Mouse (Mus musculus) E14TG2a.4 (cell line): ENCODE data around the gene Prrc2a.

Experiments
- H3K27me3 ChIP-seq: 2 replicates; pipeline ENCODE4 v1.6.1; 2014; ENCODE audit warnings: low read length, control low read depth; ENCODE audit not compliant: insufficient read depth
- H3K36me3 ChIP-seq: 2 replicates; pipeline ENCODE4 v1.6.1; 2014; ENCODE audit warnings: low read length, control low read depth; ENCODE audit not compliant: insufficient read depth
- H3K4me1 ChIP-seq: replicated peaks from 2 replicates; pipeline ENCODE4 v1.6.1; 2014; ENCODE audit warnings: low read depth, low read length, control low read depth
- H3K4me3 ChIP-seq: replicated peaks from 2 replicates; pipeline ENCODE4 v1.5.1; 2014; ENCODE audit warnings: mild to moderate bottlenecking, low read length
- H3K9me3 ChIP-seq: 2 replicates; pipeline ENCODE4 v1.6.1; 2014; ENCODE audit warnings: low read length, control low read depth
- CTCF ChIP-seq: conservative IDR thresholded peaks from 2 replicates; pipeline ENCODE4 v1.5.1; 2014; ENCODE audit warnings: low read length
- NANOG ChIP-seq: IDR thresholded peaks from 2 replicates; pipeline ENCODE4 v1.6.1; 2014; ENCODE audit warnings: borderline replicate concordance, low read length, mixed read lengths
- POU5F1 ChIP-seq: IDR thresholded peaks from 2 replicates; pipeline ENCODE4 v1.6.1; 2014; ENCODE audit warnings: low read length, borderline replicate concordance

Gene Prrc2a

DNA sequence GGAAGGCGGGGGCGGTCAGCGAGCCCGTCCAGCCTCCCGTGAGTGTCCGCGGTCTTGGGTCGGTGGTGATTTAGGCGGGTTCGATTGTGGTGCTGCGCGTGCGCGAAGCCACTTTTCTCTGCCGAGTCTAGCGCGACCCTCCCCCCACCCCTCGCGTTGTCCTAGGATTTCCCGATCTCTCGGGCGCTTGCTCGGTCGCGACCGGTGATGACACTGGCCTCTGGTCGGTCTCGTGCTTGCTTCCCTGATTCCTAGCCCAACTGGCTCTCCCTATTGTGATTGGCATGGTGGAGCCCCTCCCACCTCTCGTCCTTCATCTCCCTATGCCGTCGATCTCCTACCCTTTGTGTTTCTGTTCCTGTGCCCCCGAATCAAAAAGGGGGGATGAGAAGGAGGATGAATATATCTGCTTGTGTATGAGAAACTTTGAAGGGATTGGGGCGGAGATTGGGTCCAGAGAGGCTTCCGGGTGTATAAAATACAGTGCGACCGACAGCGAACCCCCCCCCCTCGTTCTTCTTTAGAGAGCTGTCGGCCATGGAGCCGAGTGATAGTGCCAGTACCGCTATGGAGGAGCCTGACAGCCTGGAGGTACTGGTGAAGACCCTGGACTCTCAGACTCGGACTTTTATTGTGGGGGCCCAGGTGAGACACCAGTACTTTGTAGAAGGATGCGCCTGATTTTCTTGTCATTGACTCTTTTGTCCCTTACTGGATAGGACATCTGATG is 28.9 kb downstream of the Prrc2a start:
- Histone ChIP-seq H3K9me3 (no peaks in the 10 kb centered on the region), H3K4me1 (peaks cover 67% of the 10 kb centered on the region), H3K27me3 (no peaks in the 10 kb centered on the region), H3K36me3 (peaks cover 45% of the 10 kb centered on the region), H3K4me3 (peak overlapping the region; percentile 94)
- no peak for TF ChIP-seq NANOG
- no peak for TF ChIP-seq POU5F1
- TF ChIP-seq CTCF: no peak

DNA sequence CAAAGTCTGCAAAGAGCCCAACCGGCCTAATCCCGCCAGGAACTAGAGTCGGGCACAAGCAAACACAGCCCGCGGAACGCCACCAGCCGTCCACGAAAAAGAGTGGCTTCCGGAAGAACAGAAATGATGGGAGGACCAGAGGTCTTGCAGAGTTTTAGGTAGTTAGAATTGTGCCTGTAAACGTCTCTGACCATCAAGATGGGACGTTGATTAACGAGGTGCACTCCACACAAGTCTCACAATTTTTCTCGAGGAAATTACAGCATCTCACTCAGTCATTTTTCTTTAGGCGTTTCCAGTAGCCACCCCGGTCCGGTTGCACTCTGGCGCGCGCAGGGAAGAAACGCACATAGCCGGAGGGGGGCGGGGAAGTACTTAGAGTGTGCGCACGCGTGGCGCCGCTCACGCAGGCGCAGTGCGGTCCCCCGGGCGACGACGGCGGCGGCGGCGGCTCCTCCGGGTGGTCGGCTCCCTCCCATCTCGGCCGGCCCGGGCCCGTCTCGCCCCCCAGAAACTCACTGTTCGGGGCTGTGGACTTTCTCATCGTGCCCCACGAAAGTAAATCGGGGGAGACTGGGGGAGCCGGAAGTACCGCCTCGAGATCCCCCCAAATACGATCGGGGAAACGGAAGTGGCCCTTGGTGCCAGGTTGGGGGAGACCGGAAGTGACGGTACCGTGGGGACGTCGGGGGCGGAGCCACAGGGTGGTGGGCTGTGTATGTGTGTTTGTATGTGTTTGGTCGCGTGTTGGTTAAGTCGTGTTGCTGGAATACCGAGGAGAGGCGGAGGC is 29.7 kb downstream of the Prrc2a start, which contains the start of gene Bag6:
Bag6 (plus strand) TSS at position 378 of the 790 bp plus-strand sequence.
- no peaks in the 10 kb centered on the region for H3K9me3 ChIP-seq
- H3K36me3 ChIP-seq: peaks cover 38% of the 10 kb centered on the region
- peaks cover 67% of the 10 kb centered on the region for H3K4me1 ChIP-seq
- no peak for TF ChIP-seq NANOG
- H3K4me3 ChIP-seq: peak within 1 kb of the TSS; percentile 94
- no peaks in the 10 kb centered on the region for H3K27me3 ChIP-seq

DNA sequence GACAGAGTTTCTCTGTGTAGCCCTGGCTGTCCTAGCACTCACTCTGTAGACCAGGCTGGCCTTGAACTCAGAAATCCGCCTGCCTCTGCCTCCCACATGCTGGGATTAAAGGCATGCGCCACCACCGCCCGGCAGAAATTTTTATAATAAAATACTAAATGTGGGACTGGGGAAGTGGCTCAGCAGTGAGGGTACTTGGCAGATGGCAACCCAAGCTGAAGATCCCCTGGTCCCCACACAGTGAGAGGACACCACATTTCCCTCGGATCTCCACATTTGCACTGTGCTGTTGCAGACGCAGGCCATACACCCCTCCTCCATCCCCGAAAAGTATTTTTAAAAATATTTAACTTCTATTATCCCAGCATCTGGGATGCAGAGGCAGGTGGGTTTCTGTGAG is 31.2 kb downstream of the Prrc2a start:
- Histone ChIP-seq H3K9me3 (no peaks in the 10 kb centered on the region), H3K27me3 (no peaks in the 10 kb centered on the region), H3K4me3 (no peak overlapping the region), H3K4me1 (peaks cover 55% of the 10 kb centered on the region), H3K36me3 (peaks cover 23% of the 10 kb centered on the region)
- TF ChIP-seq CTCF (no peak), POU5F1 (no peak), NANOG (no peak)

DNA sequence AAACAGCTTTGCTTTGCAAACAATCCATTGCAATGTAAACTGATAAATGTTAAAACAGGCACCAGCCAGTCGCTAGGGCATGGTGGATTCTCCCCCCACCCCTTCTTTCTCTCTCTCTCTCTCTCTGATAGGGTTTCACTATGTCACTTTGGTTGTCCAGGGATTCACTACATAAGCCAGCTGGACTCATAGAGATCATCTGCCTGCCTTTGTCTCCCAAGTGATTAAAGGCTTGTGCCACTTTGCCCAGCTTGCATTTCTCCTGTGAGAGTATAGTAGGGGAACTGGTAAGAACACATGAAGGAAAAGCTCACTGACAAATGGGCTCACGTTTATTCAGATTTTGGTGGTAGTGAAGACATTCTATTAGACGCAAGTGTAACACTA is 32.5 kb downstream of the Prrc2a start:
- no peak overlapping the region for H3K4me3 ChIP-seq
- H3K4me1 ChIP-seq: peaks cover 49% of the 10 kb centered on the region
- peaks cover 4% of the 10 kb centered on the region for H3K27me3 ChIP-seq
- TF ChIP-seq NANOG (no peak), CTCF (no peak), POU5F1 (no peak)
- H3K36me3 ChIP-seq: peaks cover 13% of the 10 kb centered on the region; the same call in 1 of the 2 replicates
- no peaks in the 10 kb centered on the region for H3K9me3 ChIP-seq

DNA sequence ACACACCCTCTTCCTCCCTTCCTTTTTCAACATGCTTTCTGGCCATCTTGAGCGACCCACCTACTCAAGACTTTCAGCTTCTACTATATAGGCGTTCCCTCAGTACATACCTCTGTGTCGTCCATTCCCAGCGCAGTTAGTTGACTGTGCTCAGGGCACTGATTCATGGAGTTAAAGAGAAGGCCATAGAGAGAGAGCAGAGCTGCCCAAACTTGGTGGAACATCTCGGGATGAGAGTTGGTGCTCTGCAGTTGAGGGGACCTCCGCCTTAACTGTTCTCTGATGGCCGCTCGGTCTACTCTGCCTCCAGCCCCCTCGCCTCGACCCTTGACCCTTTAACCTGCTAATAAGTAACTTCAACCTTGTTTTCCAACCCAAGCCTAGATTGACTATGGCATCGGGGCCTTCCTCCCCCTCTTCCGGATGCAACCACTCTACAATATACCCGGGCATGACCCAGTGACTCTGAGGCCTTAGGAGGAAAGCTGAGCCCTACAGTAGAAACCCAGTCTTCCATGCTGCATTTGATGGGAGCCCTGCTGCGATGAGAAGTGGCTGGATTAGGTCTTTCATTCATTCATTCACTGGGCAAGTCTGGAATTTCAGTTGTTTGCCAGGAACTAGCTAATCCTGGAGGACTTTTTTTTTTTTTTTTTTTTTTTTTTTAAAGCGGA is 33.1 kb downstream of the Prrc2a start, which contains the start of gene Apom:
Apom (minus strand) TSS at position 551 of the 674 bp plus-strand sequence.
- Histone ChIP-seq H3K4me1 (peaks cover 49% of the 10 kb centered on the region), H3K4me3 (no peak within 1 kb of the TSS), H3K36me3 (peaks cover 8% of the 10 kb centered on the region; the same call in 1 of the 2 replicates), H3K27me3 (peaks cover 9% of the 10 kb centered on the region), H3K9me3 (no peaks in the 10 kb centered on the region)
- TF ChIP-seq POU5F1 (no peak), NANOG (no peak)

DNA sequence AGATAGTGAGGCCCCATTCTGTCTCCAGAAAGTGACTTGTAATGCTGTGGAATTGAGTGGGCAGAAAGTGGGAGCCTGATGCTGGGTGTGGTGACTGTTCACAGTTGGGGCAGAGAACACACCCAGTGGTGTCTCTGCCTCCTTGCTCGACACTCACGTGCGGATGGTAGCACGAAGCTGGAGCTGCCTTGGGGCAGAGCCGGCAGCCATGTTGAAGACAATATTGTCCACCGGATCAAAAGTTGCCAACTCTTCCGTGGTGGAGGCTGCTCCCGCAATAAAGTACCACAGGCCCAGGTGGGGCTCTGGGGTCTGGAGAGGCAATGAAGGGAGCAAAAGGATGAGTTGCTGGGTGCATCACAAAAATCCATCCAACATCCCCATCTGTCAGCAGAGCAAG is 33.7 kb downstream of the Prrc2a start:
- Histone ChIP-seq H3K27me3 (peaks cover 12% of the 10 kb centered on the region), H3K4me1 (peaks cover 47% of the 10 kb centered on the region), H3K4me3 (no peak overlapping the region), H3K36me3 (0 out of 2 replicates have a peak, but pooled peaks cover 4% of the 10 kb centered on the region), H3K9me3 (no peaks in the 10 kb centered on the region)
- TF ChIP-seq POU5F1 (no peak), CTCF (no peak), NANOG (no peak)

DNA sequence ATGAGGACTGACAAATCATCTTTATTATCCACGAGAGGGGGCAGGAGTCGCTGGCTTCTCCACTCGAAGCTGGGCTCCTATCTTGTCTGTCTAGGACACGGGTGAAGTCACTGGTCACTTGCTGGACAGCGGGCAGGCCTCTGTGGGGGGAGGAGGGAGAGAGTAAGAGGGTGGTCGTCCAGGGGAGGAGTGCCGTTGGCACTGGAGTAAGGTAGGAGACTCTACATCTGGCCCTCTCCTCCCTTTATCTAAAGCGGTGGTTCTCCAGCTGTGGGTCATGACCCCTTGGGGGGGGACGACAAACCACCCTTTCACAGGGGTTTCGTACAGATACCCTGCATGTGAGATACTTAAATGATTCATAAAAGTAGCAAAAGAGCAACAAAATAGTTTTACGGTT is 35.7 kb downstream of the Prrc2a start:
- H3K27me3 ChIP-seq: peaks cover 12% of the 10 kb centered on the region
- H3K9me3 ChIP-seq: no peaks in the 10 kb centered on the region
- peaks cover 55% of the 10 kb centered on the region for H3K4me1 ChIP-seq
- peaks cover 15% of the 10 kb centered on the region for H3K36me3 ChIP-seq
- TF ChIP-seq NANOG (no peak), POU5F1 (no peak)
- no peak overlapping the region for H3K4me3 ChIP-seq

DNA sequence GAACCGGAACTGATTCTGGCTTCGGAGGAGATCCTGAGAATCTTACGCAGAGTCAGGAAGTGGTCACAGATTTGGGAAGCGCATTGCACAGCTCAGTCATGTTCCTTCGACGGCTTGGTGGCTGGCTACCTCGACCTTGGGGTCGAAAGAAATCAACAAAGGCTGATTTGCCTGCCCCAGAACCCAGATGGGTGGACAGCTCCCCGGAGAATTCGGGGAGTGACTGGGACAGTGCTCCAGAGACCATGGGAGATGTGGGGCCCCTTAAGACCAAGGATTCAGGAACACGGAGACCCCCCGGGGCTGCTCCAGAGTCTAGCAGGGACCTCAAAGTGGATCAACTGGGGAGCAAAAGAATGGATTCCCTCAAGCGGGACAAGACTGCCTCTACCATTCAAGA is 37.7 kb downstream of the Prrc2a start:
- Histone ChIP-seq H3K9me3 (no peaks in the 10 kb centered on the region), H3K27me3 (peaks cover 12% of the 10 kb centered on the region), H3K4me3 (0 out of 2 replicates have a peak overlapping the region, but pooled peaks have one; percentile 23), H3K36me3 (peaks cover 29% of the 10 kb centered on the region), H3K4me1 (peaks cover 57% of the 10 kb centered on the region)
- TF ChIP-seq CTCF (no peak), NANOG (no peak), POU5F1 (no peak)
